Mouse (Mus musculus) liver, postnatal 0 days (tissue): ENCODE results near the gene Tbc1d22a. TPM values are rescaled to one million over a fixed set of nuclear protein-coding genes. Genes with fewer than 3 reads are reported as not detected.
A peak's percentile ranks its signal among the peaks of the same experiment; 100 is the strongest.
"Not testable (repeated sequence)": the region's sequence is repeated elsewhere in the genome, so short reads cannot be mapped to it uniquely, and the experiment has no call there.

ENCODE experiments used
- ATAC-seq: fragments of 200-750 bp; cut with Nextera tagmentation; 2 replicates; pipeline ENCODE4 v1.8.0; 2017; ENCODE audit warnings: mild to moderate bottlenecking, moderate library complexity
- DNase-seq: peaks from one replicate; pipeline ENCODE4 v3.0.0-alpha.2; 2016
- H3K27ac ChIP-seq: fragments of 300-500 bp; sonication (generic); 2 replicates; pipeline ENCODE4 v1.5.1; 2014; ENCODE audit warnings: antibody characterized with exemption, moderate library complexity, mild to moderate bottlenecking, low read depth
- H3K27me3 ChIP-seq: fragments of 300-500 bp; sonication (generic); 2 replicates; pipeline ENCODE4 v1.6.1; 2014; ENCODE audit warnings: low read length, control low read depth, mixed read lengths; ENCODE audit not compliant: insufficient read depth
- H3K36me3 ChIP-seq: fragments of 300-500 bp; sonication (generic); replicated peaks from 2 replicates; pipeline ENCODE4 v1.6.1; 2014; ENCODE audit warnings: mild to moderate bottlenecking, control low read depth, low read length, moderate library complexity, mixed read lengths; ENCODE audit not compliant: insufficient read depth
- H3K4me1 ChIP-seq: fragments of 300-500 bp; sonication (generic); 2 replicates; pipeline ENCODE4 v1.6.1; 2014; ENCODE audit warnings: antibody characterized with exemption, mild to moderate bottlenecking, control low read depth; ENCODE audit not compliant: insufficient read depth
- H3K4me2 ChIP-seq: fragments of 300-500 bp; sonication (generic); 2 replicates; pipeline ENCODE4 v1.6.1; 2014; ENCODE audit warnings: low read depth, mild to moderate bottlenecking, low read length, moderate library complexity, mixed read lengths
- H3K4me3 ChIP-seq: fragments of 300-500 bp; sonication (generic); 2 replicates; pipeline ENCODE4 v1.5.1; 2014; ENCODE audit warnings: low read depth, low read length
- H3K9ac ChIP-seq: fragments of 300-500 bp; sonication (generic); replicated peaks from 2 replicates; pipeline ENCODE4 v1.6.1; 2014; ENCODE audit warnings: mild to moderate bottlenecking, moderate library complexity
- H3K9me3 ChIP-seq: fragments of 300-500 bp; sonication (generic); 2 replicates; pipeline ENCODE4 v1.6.1; 2016; ENCODE audit warnings: mild to moderate bottlenecking, control low read depth, low read length, mixed read lengths
- CTCF ChIP-seq: sonication (generic); IDR thresholded peaks from 2 replicates; pipeline ENCODE4 v1.5.1; 2016; ENCODE audit warnings: antibody characterized with exemption, low read depth
- EP300 ChIP-seq: IDR thresholded peaks from 2 replicates; pipeline ENCODE4 v1.6.1; 2016; ENCODE audit warnings: antibody characterized with exemption, low read depth, mild to moderate bottlenecking
- WGBS: fragments of 180-500 bp; shearing (Covaris S2); extraction: QIAGEN DNeasy Blood & Tissue Kit; methylation state at CpG from one replicate; pipeline ENCODE4 v1.1.7; 2014; ENCODE audit not compliant: insufficient replicate concordance; 5-methylcytosine and 5-hydroxymethylcytosine counted together
- polyA plus RNA-seq: library from polyadenylated mRNA; unstranded; fragments of >200 nt; fragmentation: Nextera tagmentation; extraction: Ambion mirVana; gene quantifications from 2 replicates; pipeline ENCODE4 v1.2.1, GENCODE M21; 2015

Gene Tbc1d22a
- polyA plus RNA-seq, 1 experiment from 2014 or later: 6.4 TPM

- Histone ChIP-seq H3K9me3 (no peaks in the 10 kb centered on the region), H3K27ac (peak overlapping the region; percentile 59), H3K27me3 (no peaks in the 10 kb centered on the region), H3K4me3 (no peak overlapping the region; the same call in 1 of the 2 replicates), H3K36me3 (no peaks in the 10 kb centered on the region), H3K4me2 (peak overlapping the region; percentile 54), H3K4me1 (peaks cover 39% of the 10 kb centered on the region), H3K9ac (no peak overlapping the region)
- TF ChIP-seq CTCF (no peak), EP300 (no peak)
- WGBS: 35% methylated on average over 7 of the region's 7 CpGs
- DNase-seq (peak; percentile 71), ATAC-seq (peak; percentile 38)
Observed at GRCm38 (mm10) chr15:86203942-86204561, 10.2 kb upstream of the Tbc1d22a start.

GRCm38 (mm10) chr15:86205300-86205699, 9.0 kb upstream of the Tbc1d22a start:
- Histone ChIP-seq H3K9me3 (no peaks in the 10 kb centered on the region), H3K9ac (no peak overlapping the region), H3K4me1 (peaks cover 39% of the 10 kb centered on the region), H3K27ac (0 out of 2 replicates have a peak overlapping the region, but pooled peaks have one; percentile 59), H3K36me3 (no peaks in the 10 kb centered on the region), H3K4me2 (no peak overlapping the region), H3K27me3 (no peaks in the 10 kb centered on the region), H3K4me3 (no peak overlapping the region)
- TF ChIP-seq CTCF: peak; percentile 80
- TF ChIP-seq EP300: no peak
- DNase-seq (peak; percentile 79), ATAC-seq (no peak)
- WGBS: 58% methylated on average over 2 of the region's 2 CpGs

GRCm38 (mm10) chr15:86206385-86206784, 7.9 kb upstream of the Tbc1d22a start:
- no peak overlapping the region for H3K9ac ChIP-seq
- H3K36me3 ChIP-seq: no peaks in the 10 kb centered on the region
- H3K27ac ChIP-seq: no peak overlapping the region
- H3K4me1 ChIP-seq: peaks cover 37% of the 10 kb centered on the region
- TF ChIP-seq EP300 (no peak), CTCF (no peak)
- H3K4me3 ChIP-seq: no peak overlapping the region
- 75% methylated on average over 4 of the region's 4 CpGs for WGBS
- no peaks in the 10 kb centered on the region for H3K9me3 ChIP-seq
- DNase-seq (no peak), ATAC-seq (no peak)
- no peaks in the 10 kb centered on the region for H3K27me3 ChIP-seq
- no peak overlapping the region for H3K4me2 ChIP-seq

- not testable (repeated sequence) for H3K4me2 ChIP-seq, H3K36me3 ChIP-seq, H3K4me3 ChIP-seq, H3K27me3 ChIP-seq, DNase-seq, H3K27ac ChIP-seq, H3K9ac ChIP-seq, H3K9me3 ChIP-seq
- H3K4me1 ChIP-seq: peaks cover 13% of the 10 kb centered on the region
- 61% methylated on average over 5 of the region's 5 CpGs for WGBS
- peak; percentile 11; the same call in 1 of the 2 replicates for ATAC-seq
Observed at GRCm38 (mm10) chr15:86212193-86212592, 2.1 kb upstream of the Tbc1d22a start.

- no peaks in the 10 kb centered on the region for H3K9me3 ChIP-seq
- H3K9ac ChIP-seq: peak overlapping the region; percentile 92
- H3K4me2 ChIP-seq: peak overlapping the region; percentile 91
- peaks cover 13% of the 10 kb centered on the region for H3K4me1 ChIP-seq
- peak overlapping the region; percentile 97 for H3K27ac ChIP-seq
- WGBS: 5% methylated on average over 25 of the region's 25 CpGs
- no peaks in the 10 kb centered on the region for H3K36me3 ChIP-seq
- H3K27me3 ChIP-seq: no peaks in the 10 kb centered on the region
- H3K4me3 ChIP-seq: peak overlapping the region; percentile 92
- no peak for TF ChIP-seq CTCF
- no peak for TF ChIP-seq EP300
- no peak for DNase-seq
- peak; percentile 68 for ATAC-seq
Observed at GRCm38 (mm10) chr15:86214549-86215201, 416 bp downstream of the Tbc1d22a start.

GRCm38 (mm10) chr15:86216641-86217040, 2.4 kb downstream of the Tbc1d22a start:
- H3K4me3 ChIP-seq, ATAC-seq, DNase-seq, H3K9ac ChIP-seq, H3K36me3 ChIP-seq, H3K9me3 ChIP-seq, H3K27me3 ChIP-seq, H3K4me2 ChIP-seq: not testable (repeated sequence)
- Histone ChIP-seq H3K4me1 (peaks cover 13% of the 10 kb centered on the region), H3K27ac (0 out of 2 replicates have a peak overlapping the region, but pooled peaks have one; percentile 30)
- peak; percentile 31; the same call in 1 of the 2 replicates for TF ChIP-seq EP300
- WGBS: 59% methylated on average over 9 of the region's 9 CpGs
